Mouse (Mus musculus) gastrocnemius, adult 2 months (tissue): Measurements from ENCODE around the gene Fstl3. TPM values are rescaled to one million over a fixed set of nuclear protein-coding genes. Genes with fewer than 3 reads are reported as not detected.
"Not testable (repeated sequence)": the region's sequence is repeated elsewhere in the genome, so short reads cannot be mapped to it uniquely, and the experiment has no call there.

ENCODE experiments used
- DNase-seq: peaks from one replicate; pipeline ENCODE4 v3.0.0; 2022
- H3K27ac ChIP-seq: fragments of 200-600 bp; 2 replicates; pipeline ENCODE4 v1.8.1; 2022; ENCODE audit warnings: mild to moderate bottlenecking
- H3K4me3 ChIP-seq: fragments of 200-600 bp; 2 replicates; pipeline ENCODE4 v1.8.1; 2022; ENCODE audit warnings: mild to moderate bottlenecking, moderate library complexity
- CTCF ChIP-seq: fragments of 200-600 bp; IDR thresholded peaks from 2 replicates; pipeline ENCODE4 v1.8.1; 2022; ENCODE audit warnings: antibody characterized with exemption, mild to moderate bottlenecking, moderate library complexity
- intact Hi-C: fragments of 180-260 bp; cut with DNase I; formaldehyde crosslinking; loops from one replicate; pipeline ENCODE4 v1.15.1; 2025
- total RNA-seq, 2 experiments: library from RNA; stranded (reverse); gene quantifications; 2 replicates each; pipeline ENCODE4 v1.2.3; 2021

Fstl3 gene
- total RNA-seq, 2 experiments from 2014 or later, result 1.0 to 1.5 TPM

GRCm38 (mm10) chr10:79745411-79745810, 31.7 kb upstream of the Fstl3 start:
- Histone ChIP-seq H3K27ac (no peak overlapping the region), H3K4me3 (peak overlapping the region; percentile 95)
- intact Hi-C loops, result no loop called here
- TF ChIP-seq CTCF, result no peak
- DNase-seq, result no peak

GRCm38 (mm10) chr10:79745898-79746773, 30.9 kb upstream of the Fstl3 start, which contains the start of gene Polrmt:
Gene Polrmt, minus strand, starts transcription at chr10:79746581.
- intact Hi-C loops, result no loop called here
- Histone ChIP-seq H3K4me3 (peak within 1 kb of the TSS; percentile 95), H3K27ac (peak within 1 kb of the TSS; percentile 88)
- peak; percentile 57 for TF ChIP-seq CTCF
- peak; percentile 97 for DNase-seq

GRCm38 (mm10) chr10:79746774-79747151, 30.3 kb upstream of the Fstl3 start:
- Histone ChIP-seq H3K4me3 (peak overlapping the region; percentile 95), H3K27ac (peak overlapping the region; percentile 75)
- DNase-seq, result no peak
- intact Hi-C loops, result no loop called here
- TF ChIP-seq CTCF, result no peak

GRCm38 (mm10) chr10:79748496-79748895, 28.6 kb upstream of the Fstl3 start:
- H3K27ac ChIP-seq, result no peak overlapping the region
- no peak for DNase-seq
- no peak overlapping the region for H3K4me3 ChIP-seq
- TF ChIP-seq CTCF, result no peak
- intact Hi-C loops, result no loop called here

GRCm38 (mm10) chr10:79754856-79755516, 22.1 kb upstream of the Fstl3 start, which contains the start of gene Fgf22:
Gene Fgf22, plus strand, starts transcription at chr10:79755076.
- DNase-seq, result peak; percentile 84
- TF ChIP-seq CTCF, result no peak
- peak within 1 kb of the TSS; percentile 55 for H3K4me3 ChIP-seq
- H3K27ac ChIP-seq, result no peak within 1 kb of the TSS
- intact Hi-C loops, result no loop called here

GRCm38 (mm10) chr10:79755854-79756253, 21.2 kb upstream of the Fstl3 start:
- TF ChIP-seq CTCF, result no peak
- Histone ChIP-seq H3K27ac (no peak overlapping the region), H3K4me3 (no peak overlapping the region)
- intact Hi-C loops, result no loop called here
- DNase-seq, result no peak

- no peak overlapping the region for H3K4me3 ChIP-seq
- no peak overlapping the region for H3K27ac ChIP-seq
- TF ChIP-seq CTCF, result no peak
- intact Hi-C loops, result no loop called here
- DNase-seq, result no peak
These were observed 20.4 kb upstream of the Fstl3 start for GRCm38 (mm10) chr10:79756660-79757059.

GRCm38 (mm10) chr10:79759675-79760074, 17.4 kb upstream of the Fstl3 start:
- DNase-seq, H3K27ac ChIP-seq, intact Hi-C loops, H3K4me3 ChIP-seq: not testable (repeated sequence)

GRCm38 (mm10) chr10:79760603-79761143, 16.4 kb upstream of the Fstl3 start:
- intact Hi-C loops, result no loop called here
- H3K27ac ChIP-seq, result no peak overlapping the region
- TF ChIP-seq CTCF, result no peak
- no peak overlapping the region for H3K4me3 ChIP-seq
- DNase-seq, result no peak

- no peak for DNase-seq
- intact Hi-C loops, result no loop called here
- no peak for TF ChIP-seq CTCF
- Histone ChIP-seq H3K4me3 (no peak overlapping the region), H3K27ac (peak overlapping the region; percentile 97)
These were observed 14.2 kb upstream of the Fstl3 start for GRCm38 (mm10) chr10:79762875-79763274.

- no peak for TF ChIP-seq CTCF
- Histone ChIP-seq H3K4me3 (no peak overlapping the region), H3K27ac (peak overlapping the region; percentile 97)
- intact Hi-C loops, result no loop called here
- DNase-seq, result no peak
These were observed 12.8 kb upstream of the Fstl3 start for GRCm38 (mm10) chr10:79764234-79764633.

- TF ChIP-seq CTCF, result no peak
- DNase-seq, result no peak
- H3K4me3 ChIP-seq, result peak overlapping the region; percentile 99
- intact Hi-C loops, result no loop called here
- H3K27ac ChIP-seq, result peak overlapping the region; percentile 97
These were observed 11.8 kb upstream of the Fstl3 start for GRCm38 (mm10) chr10:79765228-79765745.
